Mouse (Mus musculus): ENCODE measurements around the gene Nccrp1. TPM values are rescaled to one million over a fixed set of nuclear protein-coding genes. Genes with fewer than 3 reads are reported as not detected.
"Not testable (repeated sequence)": the region's sequence is repeated elsewhere in the genome, so short reads cannot be mapped to it uniquely, and the experiment has no call there.

The Nccrp1 gene
- polyA plus RNA-seq, 1 experiment from 2014 or later = not detected

DNA sequence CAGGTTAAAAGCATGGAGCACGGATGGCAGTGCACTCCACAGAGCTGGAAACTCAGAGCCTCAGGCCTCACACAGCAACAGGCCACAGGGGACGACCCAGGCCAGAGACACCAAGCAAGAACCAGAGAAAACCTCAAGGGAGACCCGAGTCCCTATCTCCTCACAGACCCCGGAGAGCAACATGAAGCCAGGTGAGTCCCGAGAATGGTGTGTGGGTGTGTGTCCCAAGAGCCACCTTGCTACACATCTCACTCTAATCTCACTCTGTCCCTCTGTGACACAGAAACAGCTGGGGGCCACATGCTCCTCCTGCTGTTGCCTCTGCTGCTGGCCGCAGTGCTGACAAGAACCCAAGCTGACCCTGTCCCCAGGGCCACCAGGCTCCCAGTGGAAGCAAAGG lies 24.5 kb downstream of the Nccrp1 start, which contains the start of gene Ifnl3:
Ifnl3 (plus strand) TSS at position 301 of the 400 bp plus-strand sequence.
- H3K27ac ChIP-seq; H3K79me2 ChIP-seq (ENCODE audit: inconsistent target); H3K36me3 ChIP-seq (ENCODE audit: inconsistent target); H3K4me3 ChIP-seq (ENCODE audit: inconsistent target): not testable (repeated sequence)
- no CpG with 5 or more reads among the region's 6 CpGs for WGBS (ENCODE audit: missing documents)

DNA sequence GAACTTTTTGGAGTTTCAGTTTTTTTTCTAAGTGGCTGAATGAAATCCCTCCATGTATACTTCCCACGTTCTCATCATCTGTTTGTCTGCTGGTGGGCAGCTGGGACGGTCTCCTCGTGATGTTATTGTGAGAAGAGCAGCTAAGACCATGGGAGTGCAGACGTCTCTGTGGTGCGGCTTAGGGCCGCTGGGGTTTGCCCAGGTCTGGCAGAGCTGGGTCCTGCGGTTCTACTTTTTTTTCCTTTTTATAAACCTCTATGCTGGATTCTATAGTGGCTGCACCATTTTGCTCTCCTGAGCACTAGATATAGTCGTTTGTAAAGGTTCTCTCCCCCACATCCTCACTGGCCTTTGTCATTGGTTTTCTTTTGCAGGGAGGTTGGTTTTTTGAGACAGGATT lies 35.6 kb downstream of the Nccrp1 start:
- WGBS (ENCODE audit: missing documents) = 70% methylated on average over 8 of the region's 8 CpGs
- Histone ChIP-seq H3K36me3 (ENCODE audit: inconsistent target) (no peaks in the 10 kb centered on the region), H3K79me2 (ENCODE audit: inconsistent target) (no peaks in the 10 kb centered on the region), H3K4me3 (ENCODE audit: inconsistent target) (no peak overlapping the region), H3K27ac (no peak overlapping the region)

DNA sequence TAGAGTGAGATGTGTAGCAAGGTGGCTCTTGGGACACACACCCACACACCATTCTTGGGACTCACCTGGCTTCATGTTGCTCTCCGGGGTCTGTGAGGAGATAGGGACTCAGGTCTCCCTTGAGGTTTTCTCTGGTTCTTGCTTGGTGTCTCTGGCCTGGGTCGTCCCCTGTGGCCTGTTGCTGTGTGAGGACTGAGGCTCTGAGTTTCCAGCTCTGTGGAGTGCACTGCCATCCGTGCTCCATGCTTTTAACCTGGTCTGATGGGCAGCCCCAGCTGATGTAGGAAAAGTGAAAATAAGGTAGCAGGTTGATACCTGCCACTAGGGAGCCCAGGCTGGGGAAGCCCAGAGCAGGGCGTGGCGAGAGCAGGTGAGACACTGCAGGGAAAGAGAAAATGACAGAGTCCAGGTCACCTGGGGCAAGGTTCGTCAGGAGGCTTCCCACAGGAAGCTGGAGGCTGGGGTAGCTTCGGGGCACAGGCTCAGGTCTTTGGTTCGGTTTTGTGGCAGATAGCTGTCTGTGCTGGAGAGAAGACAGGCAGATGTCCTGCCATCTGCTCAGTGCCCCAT lies 36.6 kb downstream of the Nccrp1 start, which contains the start of gene Ifnl2:
Ifnl2 (minus strand) TSS at position 51 of the 570 bp plus-strand sequence.
- H3K79me2 ChIP-seq (ENCODE audit: inconsistent target); H3K36me3 ChIP-seq (ENCODE audit: inconsistent target); H3K4me3 ChIP-seq (ENCODE audit: inconsistent target); H3K27ac ChIP-seq: not testable (repeated sequence)
- WGBS (ENCODE audit: missing documents) = 71% methylated on average over 7 of the region's 8 CpGs

DNA sequence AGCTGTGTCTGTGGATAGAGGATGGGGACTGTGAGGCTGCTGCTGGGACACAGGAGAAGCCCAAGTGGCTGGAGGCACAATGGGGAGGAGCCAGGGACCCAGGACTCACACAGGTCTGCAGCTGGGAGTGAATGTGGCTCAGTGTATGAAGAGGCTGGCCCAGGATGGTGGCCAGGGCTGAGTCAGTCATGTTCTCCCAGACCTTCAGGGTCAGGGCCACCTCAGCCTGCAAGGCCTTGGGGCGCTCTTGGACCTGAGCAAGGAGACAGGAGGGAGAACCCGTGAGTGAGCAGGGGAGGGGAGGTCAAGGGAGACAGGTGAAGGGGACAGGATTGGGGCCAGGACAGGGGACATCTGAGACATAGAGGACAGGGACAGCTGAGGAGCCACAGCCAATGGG lies 37.9 kb downstream of the Nccrp1 start:
- H3K79me2 ChIP-seq (ENCODE audit: inconsistent target); H3K27ac ChIP-seq; H3K36me3 ChIP-seq (ENCODE audit: inconsistent target); H3K4me3 ChIP-seq (ENCODE audit: inconsistent target): not testable (repeated sequence)
- WGBS (ENCODE audit: missing documents) = no CpG with 5 or more reads among the region's 2 CpGs

DNA sequence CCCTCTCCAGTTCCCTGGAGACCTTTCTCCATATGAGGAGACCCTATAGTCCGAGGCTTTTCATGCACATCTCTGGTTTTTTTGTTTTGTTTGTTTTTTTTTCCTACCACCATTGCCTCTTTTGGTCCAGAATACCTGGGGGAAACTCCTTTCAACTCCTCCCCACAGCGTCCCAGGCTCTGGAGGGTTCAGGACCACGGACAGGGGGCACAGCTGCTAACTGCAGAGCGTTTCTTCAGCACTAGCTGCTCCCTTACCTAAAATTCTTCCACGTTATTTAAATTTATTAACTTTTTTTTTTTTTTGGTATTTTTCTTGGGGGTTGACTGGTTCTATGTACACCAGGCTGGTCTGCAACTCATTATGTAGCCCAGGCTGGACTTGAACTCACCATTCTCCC lies 41.5 kb downstream of the Nccrp1 start:
- Histone ChIP-seq H3K79me2 (ENCODE audit: inconsistent target) (no peaks in the 10 kb centered on the region), H3K27ac (no peak overlapping the region), H3K36me3 (ENCODE audit: inconsistent target) (no peaks in the 10 kb centered on the region)

DNA sequence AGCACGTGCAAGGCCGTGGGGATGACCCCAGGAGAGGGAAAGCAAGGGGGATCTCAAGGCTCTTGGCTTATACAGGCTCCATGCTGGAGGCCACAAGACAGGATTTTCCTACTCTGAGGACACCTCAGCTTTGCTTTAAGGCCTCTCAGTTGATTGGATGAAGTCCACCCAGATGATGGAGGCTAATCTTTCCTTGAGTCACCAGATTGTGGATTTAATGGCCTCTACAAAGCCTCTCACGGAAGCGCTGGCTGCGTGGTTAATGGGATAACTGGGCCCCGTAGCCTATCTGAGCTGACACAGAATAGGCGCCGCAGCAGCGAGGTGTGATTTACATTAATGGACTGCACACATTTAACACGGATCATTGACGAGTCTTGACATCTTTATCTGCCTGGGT lies 51.6 kb downstream of the Nccrp1 start:
- Histone ChIP-seq H3K36me3 (ENCODE audit: inconsistent target) (no peaks in the 10 kb centered on the region), H3K27ac (no peak overlapping the region), H3K4me3 (ENCODE audit: inconsistent target) (no peak overlapping the region), H3K79me2 (ENCODE audit: inconsistent target) (no peaks in the 10 kb centered on the region)
- WGBS (ENCODE audit: missing documents) = 97% methylated on average over 11 of the region's 11 CpGs

More for the DNA sequence above, 41.5 kb downstream of the Nccrp1 start:
- WGBS (ENCODE audit: missing documents) = 8% methylated on average over 5 of the region's 5 CpGs
- H3K4me3 ChIP-seq (ENCODE audit: inconsistent target) = no peak overlapping the region

Other genes starting within 250 kb of the Nccrp1 start
- not detected in 3 replicates for gene Dll3, start 245.0 kb downstream of the Nccrp1 start, polyA plus RNA-seq (2018)
- 15.4 to 48.5 TPM (median 20.8 TPM) in 3 replicates for gene Timm50, start 235.2 kb downstream of the Nccrp1 start, polyA plus RNA-seq (2018)
- 73.4 to 112 TPM (median 77.6 TPM) in 3 replicates for gene Supt5, start 208.5 kb downstream of the Nccrp1 start, polyA plus RNA-seq (2018)
- gene Rps16, start 196.6 kb downstream of the Nccrp1 start, polyA plus RNA-seq (2018) = 335 to 822 TPM (median 800 TPM) in 3 replicates
- 3.6 to 7.0 TPM (median 5.4 TPM) in 3 replicates for gene Plekhg2, start 174.7 kb downstream of the Nccrp1 start, polyA plus RNA-seq (2018)
- gene Zfp36, start 167.0 kb downstream of the Nccrp1 start, polyA plus RNA-seq (2018) = 67.8 to 98.8 TPM (median 74.9 TPM) in 3 replicates
- gene Med29, start 154.5 kb downstream of the Nccrp1 start, polyA plus RNA-seq (2018) = 13.6 to 20.0 TPM (median 16.3 TPM) in 3 replicates
- 72.5 to 257 TPM (median 75.2 TPM) in 3 replicates for gene Paf1, start 154.3 kb downstream of the Nccrp1 start, polyA plus RNA-seq (2018)
- 66.4 to 177 TPM (median 158 TPM) in 3 replicates for gene Gmfg, start 109.8 kb downstream of the Nccrp1 start, polyA plus RNA-seq (2018)
- gene Lrfn1, start 95.3 kb downstream of the Nccrp1 start, polyA plus RNA-seq (2018) = 0.24 to 1.4 TPM (median 0.89 TPM) in 3 replicates
- gene Ifnl2, start 36.8 kb downstream of the Nccrp1 start, polyA plus RNA-seq (2018) = not detected in 3 replicates
- gene Ifnl3, start 24.4 kb downstream of the Nccrp1 start, polyA plus RNA-seq (2018) = not detected in 3 replicates
- not detected in 3 replicates for gene Sycn, start 6.4 kb downstream of the Nccrp1 start, polyA plus RNA-seq (2018)
- gene Samd4b, start 50.9 kb upstream of the Nccrp1 start, polyA plus RNA-seq (2018) = 24.6 to 26.8 TPM (median 25.5 TPM) in 3 replicates
- 7.4 to 9.1 TPM (median 7.5 TPM) in 3 replicates for gene Pak4, start 50.9 kb upstream of the Nccrp1 start, polyA plus RNA-seq (2018)
- not detected in 3 replicates for gene Acp7, start 84.1 kb upstream of the Nccrp1 start, polyA plus RNA-seq (2018)
- not detected in 3 replicates for gene Fbxo27, start 145.6 kb upstream of the Nccrp1 start, polyA plus RNA-seq (2018)
- gene Fbxo17, start 169.6 kb upstream of the Nccrp1 start, polyA plus RNA-seq (2018) = 0.09 TPM in 1 of 3 replicates, not detected in the others
- 30.6 to 48.9 TPM (median 42.1 TPM) in 3 replicates for gene Mrps12, start 194.6 kb upstream of the Nccrp1 start, polyA plus RNA-seq (2018)
- gene Sars2, start 194.7 kb upstream of the Nccrp1 start, polyA plus RNA-seq (2018) = 4.6 to 7.1 TPM (median 5.6 TPM) in 3 replicates
- gene Ccer2, start 208.9 kb upstream of the Nccrp1 start, polyA plus RNA-seq (2018) = not detected in 3 replicates
- gene Sirt2, start 219.5 kb upstream of the Nccrp1 start, polyA plus RNA-seq (2018) = 103 to 230 TPM (median 168 TPM) in 3 replicates
- 29.5 to 40.8 TPM (median 37.9 TPM) in 3 replicates for gene Nfkbib, start 220.3 kb upstream of the Nccrp1 start, polyA plus RNA-seq (2018)
- 21.6 to 44.7 TPM (median 44.4 TPM) in 3 replicates for gene Rinl, start 241.7 kb upstream of the Nccrp1 start, polyA plus RNA-seq (2018)

All from macrophage (primary cell).